In the genomic region with DNA sequence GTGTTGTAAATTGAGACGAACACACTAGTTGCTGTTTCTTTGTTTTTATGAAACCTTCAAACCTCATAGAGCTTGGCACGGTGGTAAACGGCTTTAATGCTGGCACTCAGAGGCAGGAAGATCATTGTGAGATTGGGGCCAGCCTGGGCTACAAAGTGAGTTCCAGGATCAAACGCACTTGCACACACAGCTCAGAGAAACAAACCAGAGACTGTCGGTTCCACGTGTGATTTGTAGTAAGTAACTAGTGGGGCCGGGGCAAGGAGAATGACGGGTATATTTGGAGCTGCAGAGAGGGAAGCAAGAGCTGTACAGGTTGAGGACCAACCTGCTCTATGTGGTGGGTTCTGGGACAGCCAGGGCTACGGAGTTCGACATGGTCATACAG, we compare ENCODE assay signal across 8 mouse cellular contexts. TPM values are rescaled to one million over a fixed set of nuclear protein-coding genes. Genes with fewer than 3 reads are reported as not detected.
A peak's percentile ranks its signal among the peaks of the same experiment; 100 is the strongest.
DNase-seq lines count a peak whose midpoint lies in the region; ATAC-seq and TF ChIP-seq lines count a peak whose summit lies in the region.

No protein-coding gene starts in this region.

- TF ChIP-seq CTCF in kidney, postnatal 0 days (IDR thresholded peaks at IDR 0.05; ENCODE audit: low read depth) = no peak
- no peak for TF ChIP-seq CTCF in cortical plate, adult 2 months (IDR thresholded peaks at IDR 0.05; ENCODE audit: extremely low read depth, insufficient read depth, low read length)

- H3K27ac ChIP-seq in kidney, postnatal 0 days = peak overlapping the region; percentile 96
- H3K27ac ChIP-seq in cortical plate, adult 2 months (ENCODE audit: insufficient read depth, low read length) = peak overlapping the region; percentile 97; the same call in 1 of the 2 replicates
- peak overlapping the region; percentile 93 for H3K27ac ChIP-seq in intestine, embryonic 16.5 days (ENCODE audit: low read length)
- H3K27ac ChIP-seq in neural tube, embryonic 11.5 days (ENCODE audit: low read depth, low read length) = peak overlapping the region; percentile 97

- H3K4me3 ChIP-seq in kidney, postnatal 0 days (replicated peaks; ENCODE audit: low read depth, low read length) = peak overlapping the region; percentile 88
- peak overlapping the region; percentile 96 for H3K4me3 ChIP-seq in cortical plate, adult 2 months (ENCODE audit: insufficient read depth, low read length)
- H3K4me3 ChIP-seq in intestine, embryonic 16.5 days (ENCODE audit: low read length) = peak overlapping the region; percentile 92
- H3K4me3 ChIP-seq in neural tube, embryonic 11.5 days (ENCODE audit: low read depth, low read length) = peak overlapping the region; percentile 71

- H3K27me3 ChIP-seq in kidney, postnatal 0 days (ENCODE audit: insufficient read depth, low read length) = no peaks in the 10 kb centered on the region
- H3K27me3 ChIP-seq in intestine, embryonic 16.5 days (replicated peaks; ENCODE audit: control insufficient read depth, insufficient read depth, low read length) = no peaks in the 10 kb centered on the region
- H3K27me3 ChIP-seq in neural tube, embryonic 11.5 days (ENCODE audit: control insufficient read depth, insufficient read depth, low read length) = no peaks in the 10 kb centered on the region

- no peaks in the 10 kb centered on the region for H3K9me3 ChIP-seq in kidney, postnatal 0 days (replicated peaks; ENCODE audit: low read length)
- no peaks in the 10 kb centered on the region for H3K9me3 ChIP-seq in intestine, embryonic 16.5 days (ENCODE audit: control insufficient read depth, low read length)
- H3K9me3 ChIP-seq in neural tube, embryonic 11.5 days (ENCODE audit: control insufficient read depth, low read length) = no peaks in the 10 kb centered on the region

- peak overlapping the region; percentile 88 for H3K9ac ChIP-seq in kidney, postnatal 0 days (ENCODE audit: low read depth, low read length)
- H3K9ac ChIP-seq in intestine, embryonic 16.5 days (ENCODE audit: low read depth, low read length) = peak overlapping the region; percentile 87
- H3K9ac ChIP-seq in neural tube, embryonic 11.5 days (ENCODE audit: low read length) = peak overlapping the region; percentile 94

- 19% methylated on average over 10 of the region's 10 CpGs for WGBS in kidney, postnatal 0 days
- 11% methylated on average over 10 of the region's 10 CpGs for WGBS in intestine, embryonic 16.5 days
- WGBS in neural tube, embryonic 11.5 days = 32% methylated on average over 10 of the region's 10 CpGs

- no peak for TF ChIP-seq POLR2A in cortical plate, adult 2 months (IDR thresholded peaks at IDR 0.05; ENCODE audit: extremely low read depth, insufficient read depth, low read length)

- peaks cover 14% of the 10 kb centered on the region for H3K4me1 ChIP-seq in kidney, postnatal 0 days (replicated peaks; ENCODE audit: insufficient read depth, low read length)
- peaks cover 6% of the 10 kb centered on the region for H3K4me1 ChIP-seq in cortical plate, adult 2 months (ENCODE audit: control insufficient read depth, insufficient read depth, low read length)
- H3K4me1 ChIP-seq in intestine, embryonic 16.5 days (ENCODE audit: control insufficient read depth, insufficient read depth, low read length) = peaks cover 32% of the 10 kb centered on the region
- peaks cover 24% of the 10 kb centered on the region for H3K4me1 ChIP-seq in neural tube, embryonic 11.5 days (ENCODE audit: control insufficient read depth, insufficient read depth, low read length)

- ATAC-seq in kidney, postnatal 0 days (replicated peaks; ENCODE audit: low FRiP score, low read depth) = no peak
- ATAC-seq in intestine, embryonic 16.5 days = no peak
- no peak for ATAC-seq in neural tube, embryonic 11.5 days (ENCODE audit: insufficient read depth, low FRiP score, low TSS enrichment)

- H3K4me2 ChIP-seq in kidney, postnatal 0 days (ENCODE audit: low read length) = peak overlapping the region; percentile 97
- H3K4me2 ChIP-seq in intestine, embryonic 16.5 days (ENCODE audit: low read depth, low read length) = peak overlapping the region; percentile 61
- peak overlapping the region; percentile 80 for H3K4me2 ChIP-seq in neural tube, embryonic 11.5 days (ENCODE audit: low read depth)

- no peaks in the 10 kb centered on the region for H3K36me3 ChIP-seq in kidney, postnatal 0 days (ENCODE audit: insufficient read depth, low read length)
- no peaks in the 10 kb centered on the region for H3K36me3 ChIP-seq in intestine, embryonic 16.5 days (ENCODE audit: control insufficient read depth, insufficient read depth, low read length)
- H3K36me3 ChIP-seq in neural tube, embryonic 11.5 days (ENCODE audit: control insufficient read depth, insufficient read depth, low read length) = no peaks in the 10 kb centered on the region

- DNase-seq in kidney, postnatal 0 days (ENCODE audit: low spot score) = no peak
- no peak for DNase-seq in kidney, postnatal 25 days
- DNase-seq in neural tube, embryonic 11.5 days (ENCODE audit: low spot score) = peak; percentile 34
- DNase-seq in cerebellum, postnatal 25 days = no peak
- no peak for DNase-seq in adrenal gland, adult (ENCODE audit: inconsistent age in 2 of 2, low spot score in 1 of 2)
- no peak for DNase-seq in urinary bladder, adult 2 months (ENCODE audit: low spot score)

RNA-seq across cellular contexts. Expression of a gene that starts 0.9 kb away (rescaled TPM):
- 9.4 and 9.5 TPM in 2 replicates for polyA plus RNA-seq in kidney, postnatal 0 days (2015; fragmentation: Nextera tagmentation; extraction: Ambion mirVana)
- 59.4 and 62.0 TPM in 2 replicates for polyA plus RNA-seq in cortical plate, adult 2 months (2012; rRNA removed)
- 9.4 and 11.0 TPM in 2 replicates for polyA plus RNA-seq in intestine, embryonic 16.5 days (2015; fragmentation: Nextera tagmentation; extraction: Ambion mirVana)
- polyA plus RNA-seq in neural tube, embryonic 11.5 days (2014; fragmentation: Nextera tagmentation; extraction: Ambion mirVana) = 19.5 and 20.9 TPM in 2 replicates
- polyA plus RNA-seq in urinary bladder, adult 2 months (2012; rRNA removed) = 33.5 and 43.6 TPM in 2 replicates

RNA-seq across cellular contexts. Expression of a gene that starts 52.4 kb away (rescaled TPM):
- 7.9 and 8.3 TPM in 2 replicates for polyA plus RNA-seq in kidney, postnatal 0 days (2015; fragmentation: Nextera tagmentation; extraction: Ambion mirVana)
- polyA plus RNA-seq in cortical plate, adult 2 months (2012; rRNA removed) = 16.3 and 17.3 TPM in 2 replicates
- 6.1 and 6.7 TPM in 2 replicates for polyA plus RNA-seq in intestine, embryonic 16.5 days (2015; fragmentation: Nextera tagmentation; extraction: Ambion mirVana)
- polyA plus RNA-seq in neural tube, embryonic 11.5 days (2014; fragmentation: Nextera tagmentation; extraction: Ambion mirVana) = 12.2 and 14.5 TPM in 2 replicates
- polyA plus RNA-seq in urinary bladder, adult 2 months (2012; rRNA removed) = 17.2 and 17.6 TPM in 2 replicates

RNA-seq across cellular contexts. Expression of a gene that starts 52.6 kb away (rescaled TPM):
- polyA plus RNA-seq in kidney, postnatal 0 days (2015; fragmentation: Nextera tagmentation; extraction: Ambion mirVana) = 5.6 and 6.1 TPM in 2 replicates
- polyA plus RNA-seq in cortical plate, adult 2 months (2012; rRNA removed) = 14.6 and 16.3 TPM in 2 replicates
- polyA plus RNA-seq in intestine, embryonic 16.5 days (2015; fragmentation: Nextera tagmentation; extraction: Ambion mirVana) = 3.2 and 6.0 TPM in 2 replicates
- 7.7 and 8.0 TPM in 2 replicates for polyA plus RNA-seq in neural tube, embryonic 11.5 days (2014; fragmentation: Nextera tagmentation; extraction: Ambion mirVana)
- 12.2 and 13.9 TPM in 2 replicates for polyA plus RNA-seq in urinary bladder, adult 2 months (2012; rRNA removed)
